Mouse (Mus musculus) T-helper 2 cell (primary cell): Measurements from ENCODE around the gene Ptprcap.

Experiments used
- in situ Hi-C: fragments of 300-600 bp; cut with MboI, MseI; formaldehyde crosslinking; loops from one replicate; pipeline ENCODE4 v1.15.1; 2025; ENCODE audit warnings: high pct_unique_total_duplicates

The Ptprcap gene

DNA sequence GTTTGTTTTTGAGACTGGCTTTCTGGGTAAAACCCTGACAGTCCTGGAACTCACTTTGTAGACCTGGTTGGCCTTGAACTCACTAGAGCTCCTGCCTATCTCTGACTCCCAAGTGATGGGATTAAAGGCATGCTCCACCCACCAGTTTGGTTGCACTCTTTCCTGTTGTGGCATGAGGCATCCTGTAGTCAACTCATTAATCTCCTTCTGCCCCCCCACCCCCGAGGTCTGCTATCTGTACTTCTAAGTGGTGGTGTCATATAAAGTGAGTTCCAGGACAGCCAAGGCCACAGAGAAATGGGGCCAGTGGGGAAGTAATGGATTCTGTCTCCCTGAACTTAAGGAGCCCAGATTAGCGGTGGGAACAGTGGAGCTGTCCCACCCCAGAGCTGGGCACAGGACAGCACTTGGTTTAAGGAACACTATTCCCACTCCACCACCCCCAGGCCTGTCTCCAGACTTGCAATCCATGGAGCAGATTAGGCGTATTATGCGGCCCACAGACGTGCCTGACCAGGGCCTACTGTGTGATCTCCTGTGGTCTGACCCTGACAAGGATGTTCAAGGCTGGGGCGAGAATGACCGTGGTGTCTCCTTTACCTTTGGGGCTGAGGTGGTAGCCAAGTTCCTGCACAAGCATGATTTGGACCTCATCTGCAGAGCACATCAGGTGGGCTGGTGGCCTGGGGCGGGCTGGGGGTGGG, 40.8 kb downstream of the Ptprcap start:
- in situ Hi-C loops: no loop called here

DNA sequence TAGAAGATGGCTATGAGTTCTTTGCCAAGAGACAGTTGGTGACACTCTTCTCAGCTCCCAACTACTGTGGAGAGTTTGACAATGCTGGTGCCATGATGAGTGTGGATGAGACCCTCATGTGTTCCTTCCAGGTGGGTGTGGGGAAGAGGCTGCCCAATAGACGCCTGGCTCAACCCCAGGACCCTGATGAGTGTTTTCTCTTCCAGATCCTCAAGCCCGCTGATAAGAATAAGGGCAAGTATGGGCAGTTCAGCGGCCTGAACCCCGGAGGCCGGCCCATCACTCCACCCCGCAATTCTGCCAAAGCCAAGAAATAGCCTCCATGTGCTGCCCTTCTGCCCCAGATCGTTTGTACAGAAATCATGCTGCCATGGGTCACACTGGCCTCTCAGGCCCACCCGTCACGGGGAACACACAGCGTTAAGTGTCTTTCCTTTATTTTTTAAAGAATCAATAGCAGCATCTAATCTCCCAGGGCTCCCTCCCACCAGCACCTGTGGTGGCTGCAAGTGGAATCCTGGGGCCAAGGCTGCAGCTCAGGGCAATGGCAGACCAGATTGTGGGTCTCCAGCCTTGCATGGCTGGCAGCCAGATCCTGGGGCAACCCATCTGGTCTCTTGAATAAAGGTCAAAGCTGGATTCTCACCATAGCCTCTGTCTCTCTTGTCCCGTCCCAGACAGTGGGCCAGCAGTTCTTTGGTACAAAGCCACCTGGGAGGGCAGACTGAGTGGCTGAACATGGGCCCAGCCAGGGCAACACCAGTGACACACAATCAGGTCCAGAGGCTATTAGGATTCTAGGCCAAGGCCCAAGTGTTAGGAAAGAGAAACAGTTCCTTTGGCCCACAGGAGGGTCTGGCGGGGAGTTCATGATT, 41.6 kb downstream of the Ptprcap start:
- in situ Hi-C loops: no loop called here

GRCm38 (mm10) chr19:4196048-4196447, 42.6 kb downstream of the Ptprcap start:
- in situ Hi-C loops: no loop called here

GRCm38 (mm10) chr19:4196548-4196947, 43.1 kb downstream of the Ptprcap start:
- in situ Hi-C loops: no loop called here

DNA sequence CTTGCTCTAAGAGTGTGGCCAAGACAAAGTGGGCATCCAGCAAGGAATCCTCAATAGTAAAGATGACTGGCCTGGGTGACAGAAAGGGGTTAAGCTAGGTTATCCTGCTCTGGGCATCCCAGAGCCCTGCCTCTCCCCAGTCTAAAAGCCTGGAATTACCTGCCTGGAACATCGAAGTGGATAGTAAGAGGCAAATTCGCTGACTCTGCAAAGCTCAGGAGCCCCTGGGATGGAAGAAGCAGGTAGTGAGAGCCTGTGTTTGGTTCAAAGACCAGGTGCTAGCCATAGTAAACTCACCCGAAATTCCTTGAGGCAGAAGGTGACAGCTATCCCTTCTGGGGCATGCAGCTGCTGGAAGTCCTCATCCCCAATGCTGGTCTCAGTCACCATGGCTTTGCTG, 43.8 kb downstream of the Ptprcap start:
- in situ Hi-C loops: no loop called here

GRCm38 (mm10) chr19:4201291-4201909, 48.0 kb downstream of the Ptprcap start, which contains the start of gene Rad9a:
Gene Rad9a (minus strand): TSS chr19:4201662.
- in situ Hi-C loops: no loop called here

- in situ Hi-C loops: no loop called here
These were observed 48.7 kb downstream of the Ptprcap start for GRCm38 (mm10) chr19:4202149-4202548.

DNA sequence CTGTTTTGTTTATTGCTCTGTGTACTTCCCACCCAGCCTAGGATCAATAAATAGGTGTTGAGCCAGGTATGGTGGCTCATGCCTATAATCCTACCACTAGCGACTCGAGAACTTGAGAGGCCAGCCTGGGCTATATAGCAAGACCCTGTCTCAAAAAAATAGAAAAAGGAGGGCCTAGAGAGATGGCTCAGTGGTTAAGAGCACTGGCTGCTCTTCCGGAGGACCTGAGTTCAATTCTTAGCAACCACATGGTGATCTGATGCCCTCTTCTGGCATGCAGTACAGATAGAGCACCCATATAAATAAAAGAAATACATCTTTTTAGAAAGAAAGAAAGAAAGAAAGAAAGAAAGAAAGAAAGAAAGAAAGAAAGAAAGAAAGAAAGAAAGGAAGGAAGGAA, 49.7 kb downstream of the Ptprcap start:
- in situ Hi-C loops: no loop called here

GRCm38 (mm10) chr19:4203604-4204326, 50.4 kb downstream of the Ptprcap start:
- in situ Hi-C loops: no loop called here

- in situ Hi-C loops: loop anchor here (5.0 kb wide), 1 partner anchor 42 kb away; no protein-coding TSS in a partner anchor
These were observed 51.5 kb downstream of the Ptprcap start for GRCm38 (mm10) chr19:4204889-4205288.
